Mouse (Mus musculus): ENCODE measurements at regions not wholly inside any gene's neighbourhood (a gene's known extent, or its start where the extent isn't known, plus 50 kb on each side); places are given as distances from the start of the nearest gene placed in this dataset.

- H3K36me3 ChIP-seq (replicated peaks in 1 of 2; ENCODE audit: control insufficient read depth in 1 of 2, insufficient read depth in 1 of 2, low read length in 1 of 2): no peaks in the 10 kb centered on the region
- in situ Hi-C loops (cut with MboI; ENCODE audit: low pct_ligation_motif_present, low pct_unique_long_range_greater_than_20kb, low sequenced_read_pairs) (no loop called here), dilution Hi-C loops (cut with MboI; ENCODE audit: extremely low pct_ligation_motif_present, extremely low pct_unique_long_range_greater_than_20kb, low sequenced_read_pairs) (no loop called here)
- TF ChIP-seq ZNF384 (IDR thresholded peaks at IDR 0.05; ENCODE audit: low read depth, low read length): no peak
- TF ChIP-seq MYC (IDR thresholded peaks at IDR 0.05; ENCODE audit: low read depth, low read length): no peak
- no peak for TF ChIP-seq SIN3A (IDR thresholded peaks at IDR 0.05; ENCODE audit: low read length)
- no peak for TF ChIP-seq USF1 (IDR thresholded peaks at IDR 0.05; ENCODE audit: low read depth, low read length)
- H3K9ac ChIP-seq (ENCODE audit: insufficient read depth, low read depth): no peak overlapping the region
- no peak overlapping the region for H3K27ac ChIP-seq (ENCODE audit: insufficient read depth, low read depth)
- no peak overlapping the region for H3K4me2 ChIP-seq (ENCODE audit: insufficient read depth, low read depth, poor library complexity, severe bottlenecking)
- H3K4me3 ChIP-seq (replicated peaks in 1 of 3; ENCODE audit: low read depth in 2 of 3, low read length in 2 of 3, poor library complexity in 1 of 3): no peak overlapping the region
- DNase-seq (ENCODE audit: extremely low read depth): no peak
- H3K27me3 ChIP-seq (replicated peaks): no peaks in the 10 kb centered on the region
- peaks cover 0 to 7% of the 10 kb centered on the region in 2 experiments; a peak in 1 of 4 replicates for H3K4me1 ChIP-seq (ENCODE audit: control insufficient read depth in 1 of 2, insufficient read depth in 2 of 2)
- no peaks in the 10 kb centered on the region for H3K79me2 ChIP-seq (replicated peaks; ENCODE audit: control insufficient read depth, extremely low read depth, insufficient read depth, poor library complexity, severe bottlenecking)
- no peaks in the 10 kb centered on the region for H3K9me3 ChIP-seq (replicated peaks; ENCODE audit: low read length)
Observed at GRCm38 (mm10) chr10:37386216-37386615, 247.5 kb upstream of the Marcks start.

GRCm38 (mm10) chr10:37380024-37380423 lies 241.3 kb upstream of the Marcks start:
- H3K27ac ChIP-seq (ENCODE audit: insufficient read depth, low read depth): no peak overlapping the region
- no peaks in the 10 kb centered on the region for H3K36me3 ChIP-seq (replicated peaks in 1 of 2; ENCODE audit: control insufficient read depth in 1 of 2, insufficient read depth in 1 of 2, low read length in 1 of 2)
- H3K9ac ChIP-seq (ENCODE audit: insufficient read depth, low read depth): no peak overlapping the region
- no peaks in the 10 kb centered on the region for H3K79me2 ChIP-seq (replicated peaks; ENCODE audit: control insufficient read depth, extremely low read depth, insufficient read depth, poor library complexity, severe bottlenecking)
- H3K9me3 ChIP-seq (replicated peaks; ENCODE audit: low read length): no peaks in the 10 kb centered on the region
- DNase-seq (ENCODE audit: extremely low read depth): no peak
- H3K4me1 ChIP-seq (ENCODE audit: control insufficient read depth in 1 of 2, insufficient read depth in 2 of 2): no peaks in the 10 kb centered on the region
- dilution Hi-C loops (cut with MboI; ENCODE audit: extremely low pct_ligation_motif_present, extremely low pct_unique_long_range_greater_than_20kb, low sequenced_read_pairs): no loop called here
- TF ChIP-seq JUN (IDR thresholded peaks at IDR 0.05; ENCODE audit: insufficient read depth, low read depth, low read length) (no peak), KAT2A (IDR thresholded peaks at IDR 0.05; ENCODE audit: insufficient replicate concordance, low read length) (no peak), USF2 (conservative IDR thresholded peaks at IDR 0.05; ENCODE audit: low read depth, low read length) (no peak), EP300 (IDR thresholded peaks at IDR 0.05; ENCODE audit: low read length) (no peak)
- in situ Hi-C loops (cut with MboI; ENCODE audit: low pct_ligation_motif_present, low pct_unique_long_range_greater_than_20kb, low sequenced_read_pairs): no loop called here
- H3K27me3 ChIP-seq (replicated peaks): no peaks in the 10 kb centered on the region
- no peak overlapping the region for H3K4me2 ChIP-seq (ENCODE audit: insufficient read depth, low read depth, poor library complexity, severe bottlenecking)
- no peak overlapping the region for H3K4me3 ChIP-seq (replicated peaks in 1 of 3; ENCODE audit: low read depth in 2 of 3, low read length in 2 of 3, poor library complexity in 1 of 3)

GRCm38 (mm10) chr10:37378002-37378702 lies 239.4 kb upstream of the Marcks start:
- Histone ChIP-seq H3K79me2 (replicated peaks; ENCODE audit: control insufficient read depth, extremely low read depth, insufficient read depth, poor library complexity, severe bottlenecking) (no peaks in the 10 kb centered on the region), H3K4me1 (ENCODE audit: control insufficient read depth in 1 of 2, insufficient read depth in 2 of 2) (no peaks in the 10 kb centered on the region), H3K9ac (ENCODE audit: insufficient read depth, low read depth) (no peak overlapping the region), H3K27me3 (replicated peaks) (no peaks in the 10 kb centered on the region), H3K4me2 (ENCODE audit: insufficient read depth, low read depth, poor library complexity, severe bottlenecking) (no peak overlapping the region), H3K9me3 (replicated peaks; ENCODE audit: low read length) (no peaks in the 10 kb centered on the region), H3K36me3 (replicated peaks in 1 of 2; ENCODE audit: control insufficient read depth in 1 of 2, insufficient read depth in 1 of 2, low read length in 1 of 2) (no peaks in the 10 kb centered on the region), H3K4me3 (replicated peaks in 1 of 3; ENCODE audit: low read depth in 2 of 3, low read length in 2 of 3, poor library complexity in 1 of 3) (no peak overlapping the region), H3K27ac (ENCODE audit: insufficient read depth, low read depth) (no peak overlapping the region)
- dilution Hi-C loops (cut with MboI; ENCODE audit: extremely low pct_ligation_motif_present, extremely low pct_unique_long_range_greater_than_20kb, low sequenced_read_pairs): no loop called here
- TF ChIP-seq USF2 (conservative IDR thresholded peaks at IDR 0.05; ENCODE audit: low read depth, low read length) (no peak), USF1 (IDR thresholded peaks at IDR 0.05; ENCODE audit: low read depth, low read length) (no peak), ZNF384 (IDR thresholded peaks at IDR 0.05; ENCODE audit: low read depth, low read length) (no peak), POLR2AphosphoS2 (IDR thresholded peaks at IDR 0.05; ENCODE audit: low read depth, low read length) (no peak), SIN3A (IDR thresholded peaks at IDR 0.05; ENCODE audit: low read length) (no peak), TBP (conservative IDR thresholded peaks at IDR 0.05; ENCODE audit: low read depth, low read length) (no peak), IRF4 (IDR thresholded peaks at IDR 0.05; ENCODE audit: low read depth, low read length) (no peak), MXI1 (IDR thresholded peaks at IDR 0.05; ENCODE audit: low read depth, low read length) (no peak), CTCF (conservative IDR thresholded peaks at IDR 0.05 in 1 of 2, IDR thresholded peaks at IDR 0.05 in 1 of 2; ENCODE audit: low read depth in 2 of 2, low read length in 2 of 2) (no peak), HCFC1 (IDR thresholded peaks at IDR 0.05; ENCODE audit: low read depth, low read length) (no peak)
- DNase-seq (ENCODE audit: extremely low read depth): no peak
- in situ Hi-C loops (cut with MboI; ENCODE audit: low pct_ligation_motif_present, low pct_unique_long_range_greater_than_20kb, low sequenced_read_pairs): no loop called here

Measured in CH12.LX (cell line).